Mouse (Mus musculus) cerebellum, adult 2 months (tissue): ENCODE data around the gene Eml4.

Experiments used
- CTCF ChIP-seq: fragments of 200-500 bp; IDR thresholded peaks from 2 replicates; pipeline ENCODE4 v1.5.1; 2011; ENCODE audit warnings: low read depth, mild to moderate bottlenecking, control low read depth, low read length, moderate library complexity, borderline replicate concordance; ENCODE audit not compliant: insufficient read depth
- POLR2A ChIP-seq: fragments of 200-500 bp; IDR thresholded peaks from 2 replicates; pipeline ENCODE4 v1.6.1; 2011; ENCODE audit warnings: low read length, control low read depth, borderline replicate concordance; ENCODE audit not compliant: insufficient read depth

DNA sequence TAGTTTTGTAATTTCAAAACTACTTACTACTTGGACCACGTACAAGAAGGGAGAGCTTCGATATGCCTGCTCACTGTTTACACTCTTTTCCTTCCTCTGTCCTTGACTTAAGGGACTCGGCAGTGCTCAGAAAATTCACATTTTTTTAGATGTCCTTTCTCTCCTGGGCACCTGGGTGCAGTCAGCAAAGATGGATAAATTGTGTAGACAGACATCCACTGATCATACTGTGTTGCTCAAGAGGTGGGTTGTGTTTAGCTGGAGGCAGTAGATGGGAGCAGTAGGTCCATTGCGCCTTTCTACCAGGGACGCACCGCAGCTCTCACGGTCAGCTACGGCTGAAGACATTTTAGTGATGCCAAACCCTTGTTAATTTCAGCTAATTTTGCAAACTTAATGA, 101.7 kb downstream of the Eml4 start:
- TF ChIP-seq POLR2A (no peak), CTCF (no peak)
